Mouse (Mus musculus) layer of hippocampus, adult 6 months (tissue): Measurements from ENCODE around the gene 4930426L09Rik. TPM values are rescaled to one million over a fixed set of nuclear protein-coding genes. Genes with fewer than 3 reads are reported as not detected.

Source experiments
- long read RNA-seq, 2 experiments: library from polyadenylated mRNA; unstranded; transcript quantifications; one replicate each; pipeline ENCODE4 v2.0.0; 2019 to 2020
- polyA plus RNA-seq: library from polyadenylated mRNA; unstranded; fragments of <200 nt; fragmentation: Nextera tagmentation; gene quantifications from 2 replicates; pipeline ENCODE4 v1.2.3, GENCODE M21; 2021

The 4930426L09Rik gene
- 0.48 and 0.62 TPM in 2 replicates for polyA plus RNA-seq
- long read RNA-seq, experiment 1: 0 reads
- long read RNA-seq, experiment 2, partial matches to known transcripts: 0 of 1 reads
- long read RNA-seq, experiment 2, other reads (novel, unspliced or antisense): 0 of 1 reads

DNA sequence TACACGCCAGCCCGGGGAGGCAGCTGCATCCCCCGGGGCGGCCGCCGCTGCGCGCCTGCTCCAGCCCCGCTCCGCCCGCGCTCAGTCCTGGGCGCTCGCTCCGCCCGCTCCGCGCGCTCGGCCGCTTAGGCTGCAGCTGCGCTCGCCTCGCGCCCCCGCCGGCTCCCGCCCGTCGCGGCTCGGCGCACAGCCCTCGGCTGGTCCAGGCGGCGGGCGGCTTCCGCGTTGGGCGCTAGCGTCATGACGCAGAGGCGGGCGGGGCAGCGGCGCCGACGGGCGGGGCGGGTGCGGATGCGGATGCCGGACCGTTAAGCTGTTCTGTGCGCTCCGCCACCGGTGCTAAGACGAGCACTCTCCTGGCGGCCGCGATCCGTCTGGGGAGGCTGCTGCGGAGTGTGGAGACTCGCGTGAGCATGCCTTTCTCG, at the start of gene 4930426L09Rik, which contains the start of gene Pip4k2a:
4930426L09Rik (plus strand) TSS at position 290 of the 425 bp plus-strand sequence.
Pip4k2a (minus strand) TSS at position 73 of the 425 bp plus-strand sequence.

Other genes with a start within 250 kb of the 4930426L09Rik start
- 16.0 and 16.7 TPM in 2 replicates for gene Pip4k2a, start 217 bp upstream of the 4930426L09Rik start, polyA plus RNA-seq
- 1.0 TPM in 2 replicates for gene Armc3, start 201.0 kb downstream of the 4930426L09Rik start, polyA plus RNA-seq